Mouse (Mus musculus) neural tube, embryonic 14.5 days (tissue): Measurements from ENCODE around the gene Olfr1260. TPM values are rescaled to one million over a fixed set of nuclear protein-coding genes. Genes with fewer than 3 reads are reported as not detected.

ENCODE experiments used
- polyA plus RNA-seq: library from polyadenylated mRNA; unstranded; fragments of >200 nt; fragmentation: Nextera tagmentation; extraction: Ambion mirVana; gene quantifications from 2 replicates; pipeline ENCODE4 v1.2.1, GENCODE M21; 2014

Gene Olfr1260
- polyA plus RNA-seq, 1 experiment from 2014 or later = 0.47 TPM

Other genes starting within 250 kb of the Olfr1260 start
- not detected in 2 replicates for gene Olfr1252, start 249.3 kb upstream of the Olfr1260 start, polyA plus RNA-seq
- gene Olfr1253, start 217.2 kb upstream of the Olfr1260 start, polyA plus RNA-seq = not detected in 2 replicates
- not detected in 2 replicates for gene Olfr1254, start 180.7 kb upstream of the Olfr1260 start, polyA plus RNA-seq
- not detected in 2 replicates for gene Olfr1255, start 162.3 kb upstream of the Olfr1260 start, polyA plus RNA-seq
- gene Olfr1256, start 132.8 kb upstream of the Olfr1260 start, polyA plus RNA-seq = not detected in 2 replicates
- gene Olfr48, start 126.1 kb upstream of the Olfr1260 start, polyA plus RNA-seq = not detected in 2 replicates
- gene Olfr1257, start 95.9 kb upstream of the Olfr1260 start, polyA plus RNA-seq = not detected in 2 replicates
- gene Olfr1258, start 47.0 kb upstream of the Olfr1260 start, polyA plus RNA-seq = not detected in 2 replicates
- gene Olfr1259, start 25.7 kb upstream of the Olfr1260 start, polyA plus RNA-seq = not detected in 2 replicates
- gene Olfr1261, start 16.9 kb downstream of the Olfr1260 start, polyA plus RNA-seq = not detected in 2 replicates
- not detected in 2 replicates for gene Olfr1262, start 25.8 kb downstream of the Olfr1260 start, polyA plus RNA-seq
- gene Olfr1263, start 37.8 kb downstream of the Olfr1260 start, polyA plus RNA-seq = not detected in 2 replicates
- not detected in 2 replicates for gene Olfr1264, start 51.2 kb downstream of the Olfr1260 start, polyA plus RNA-seq
- not detected in 2 replicates for gene Olfr1265, start 61.0 kb downstream of the Olfr1260 start, polyA plus RNA-seq
- gene Olfr140, start 89.3 kb downstream of the Olfr1260 start, polyA plus RNA-seq = not detected in 2 replicates
- not detected in 2 replicates for gene Olfr1269, start 147.1 kb downstream of the Olfr1260 start, polyA plus RNA-seq
- gene Olfr32, start 168.0 kb downstream of the Olfr1260 start, polyA plus RNA-seq = not detected in 2 replicates
- gene Olfr1270, start 178.8 kb downstream of the Olfr1260 start, polyA plus RNA-seq = not detected in 2 replicates